Mouse (Mus musculus): ENCODE data around the gene Kirrel. TPM values are rescaled to one million over a fixed set of nuclear protein-coding genes. Genes with fewer than 3 reads are reported as not detected.

Kirrel gene
- 10 to 100 TPM; 14.7 to 23.3 (median 19.8) TPM for total RNA-seq (2022)

- peak; percentile 77 for DNase-seq
Measured at GRCm38 (mm10) chr3:87174096-87174768, at the start of gene Kirrel. Gene Kirrel (minus strand): TSS chr3:87174747.

GRCm38 (mm10) chr3:87223636-87224035 is 49.1 kb upstream of the Kirrel start:
- no peak for DNase-seq

DNA sequence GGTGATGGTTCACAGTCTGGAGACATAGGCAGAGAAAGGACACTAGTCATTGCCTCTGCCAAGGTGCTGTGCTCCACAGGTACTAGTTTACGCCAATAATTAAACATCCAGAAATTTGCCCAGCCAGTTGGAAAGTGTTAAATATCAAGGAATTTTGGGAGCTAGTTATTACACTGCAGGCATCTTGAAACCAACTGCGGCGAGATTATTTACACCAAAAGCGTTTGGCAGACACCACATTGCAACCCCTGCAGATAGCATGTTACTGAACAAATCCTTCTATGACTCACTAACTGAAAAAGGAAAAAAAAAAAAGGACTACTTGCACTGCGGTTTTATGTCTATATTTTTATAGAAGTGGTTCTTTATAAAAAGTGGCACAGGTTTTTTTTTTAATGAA is 47.8 kb upstream of the Kirrel start:
- no peak for DNase-seq

- DNase-seq: no peak
Measured at GRCm38 (mm10) chr3:87215176-87215575, 40.6 kb upstream of the Kirrel start.

GRCm38 (mm10) chr3:87214221-87214864 is 39.8 kb upstream of the Kirrel start:
- DNase-seq: no peak

- DNase-seq: no peak
Measured at GRCm38 (mm10) chr3:87206336-87207075, 32.0 kb upstream of the Kirrel start.

DNA sequence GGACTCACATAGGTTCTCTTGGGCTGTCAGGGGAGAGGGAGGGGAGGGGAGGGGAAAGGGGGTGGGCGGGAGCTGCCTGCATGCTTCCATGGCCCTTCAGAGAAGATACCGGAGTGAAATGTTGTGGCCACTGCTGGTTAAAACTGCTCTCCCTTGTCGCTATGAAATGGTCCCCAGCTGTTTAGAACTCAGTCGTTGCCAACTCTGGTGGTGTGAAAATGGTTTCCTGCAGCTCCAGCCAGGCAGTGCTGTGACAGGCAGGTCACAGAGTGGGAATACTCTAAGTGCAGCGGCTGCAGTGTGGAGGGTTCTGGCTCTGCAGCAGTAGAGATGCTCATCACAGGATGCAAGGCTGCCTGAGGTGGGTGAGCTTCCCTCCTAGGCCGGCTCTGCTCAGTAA is 22.1 kb upstream of the Kirrel start:
- no peak for DNase-seq

GRCm38 (mm10) chr3:87195041-87195440 is 20.5 kb upstream of the Kirrel start:
- DNase-seq: no peak

- DNase-seq: no peak
Measured at GRCm38 (mm10) chr3:87194591-87194990, 20.0 kb upstream of the Kirrel start.

DNA sequence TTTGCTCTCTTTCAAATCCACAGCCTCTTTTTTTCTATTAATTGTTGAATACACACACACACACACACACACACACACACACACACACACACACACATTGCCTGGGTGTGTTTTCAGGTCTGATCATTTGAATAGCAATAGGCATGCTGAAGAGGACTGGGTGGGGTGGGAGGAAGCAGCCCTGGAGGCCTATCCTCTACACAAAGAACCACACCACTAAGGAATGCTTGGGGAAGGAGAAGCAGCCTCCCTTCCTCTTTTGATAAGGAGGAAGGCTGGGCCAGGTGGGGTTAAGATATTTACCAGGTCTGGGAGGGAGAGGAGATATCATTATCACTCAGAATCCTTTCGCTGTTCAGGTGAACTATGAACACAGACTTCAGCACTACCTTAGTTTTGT is 19.2 kb upstream of the Kirrel start:
- DNase-seq: no peak

DNA sequence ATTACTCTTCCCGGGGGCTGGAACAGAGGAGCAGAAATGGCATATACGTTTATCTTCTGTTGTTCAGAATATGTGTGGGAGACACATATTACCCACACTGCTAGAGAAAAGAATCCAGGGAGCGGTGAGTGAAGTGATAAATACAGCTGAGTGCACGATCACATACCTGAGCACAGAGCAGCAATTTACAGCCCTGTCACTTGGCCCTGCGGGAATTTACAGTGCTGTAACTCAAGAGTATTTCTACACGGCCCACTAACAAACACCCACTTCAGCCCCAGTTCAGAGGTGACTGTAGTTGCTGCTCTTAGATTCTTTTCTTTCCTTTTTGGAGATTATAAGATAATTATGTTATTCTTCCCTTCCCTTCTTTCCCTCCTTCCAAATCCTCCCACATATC is 18.8 kb upstream of the Kirrel start:
- DNase-seq: no peak

DNA sequence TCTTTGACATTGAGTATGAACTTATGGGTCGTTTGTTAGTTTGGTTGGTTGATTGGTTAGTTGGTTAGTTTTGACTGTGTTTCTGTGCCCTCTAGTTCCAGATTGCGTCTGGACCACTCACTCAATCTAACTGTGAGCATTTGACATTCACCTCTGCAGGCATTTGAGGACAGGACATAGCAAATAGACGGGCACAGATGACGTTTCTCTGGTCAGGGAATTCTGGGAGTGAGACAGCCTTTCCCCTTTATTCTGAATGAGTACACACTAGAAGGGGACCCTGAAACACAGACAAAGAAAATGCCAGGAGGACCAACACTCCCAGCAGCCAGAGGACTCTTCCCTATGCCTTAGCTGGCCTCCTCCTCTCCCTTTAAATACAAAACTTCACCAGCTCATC is 2.1 kb upstream of the Kirrel start:
- no peak for DNase-seq

- no peak for DNase-seq
Measured at GRCm38 (mm10) chr3:87175438-87175815, 880 bp upstream of the Kirrel start.

DNA sequence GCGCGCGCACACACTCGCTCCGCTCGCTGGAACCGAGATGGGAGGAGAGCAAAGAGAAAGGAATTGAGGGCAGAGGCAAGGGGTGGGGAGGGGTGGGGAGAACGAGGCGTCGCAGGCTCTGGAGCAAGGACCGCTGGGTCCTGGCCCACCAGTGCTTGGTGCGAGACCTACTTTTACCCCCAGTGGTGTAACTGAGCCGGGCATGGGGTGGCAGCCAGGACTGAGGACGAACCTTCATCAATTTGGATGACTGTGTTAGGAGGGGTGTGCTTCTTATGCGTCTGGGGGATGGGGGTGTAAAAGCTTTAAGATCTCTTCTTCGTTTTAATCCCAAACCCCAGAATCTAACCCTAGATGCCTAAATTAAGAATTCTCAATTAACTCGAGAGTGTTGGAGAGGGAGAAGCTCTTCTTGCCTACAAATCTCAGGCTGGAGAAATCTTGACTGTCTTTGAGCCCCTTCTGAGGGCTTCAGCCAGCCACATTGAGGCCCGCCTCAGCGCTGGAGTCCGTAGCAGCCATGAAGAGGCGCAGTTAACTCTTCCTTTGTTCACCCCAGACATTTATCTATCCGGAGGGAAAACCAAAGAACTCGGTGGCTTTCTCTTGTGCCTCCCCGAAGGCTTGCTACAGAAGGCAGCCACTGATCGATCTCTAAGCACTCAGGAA is 356 bp upstream of the Kirrel start:
- DNase-seq: no peak

DNA sequence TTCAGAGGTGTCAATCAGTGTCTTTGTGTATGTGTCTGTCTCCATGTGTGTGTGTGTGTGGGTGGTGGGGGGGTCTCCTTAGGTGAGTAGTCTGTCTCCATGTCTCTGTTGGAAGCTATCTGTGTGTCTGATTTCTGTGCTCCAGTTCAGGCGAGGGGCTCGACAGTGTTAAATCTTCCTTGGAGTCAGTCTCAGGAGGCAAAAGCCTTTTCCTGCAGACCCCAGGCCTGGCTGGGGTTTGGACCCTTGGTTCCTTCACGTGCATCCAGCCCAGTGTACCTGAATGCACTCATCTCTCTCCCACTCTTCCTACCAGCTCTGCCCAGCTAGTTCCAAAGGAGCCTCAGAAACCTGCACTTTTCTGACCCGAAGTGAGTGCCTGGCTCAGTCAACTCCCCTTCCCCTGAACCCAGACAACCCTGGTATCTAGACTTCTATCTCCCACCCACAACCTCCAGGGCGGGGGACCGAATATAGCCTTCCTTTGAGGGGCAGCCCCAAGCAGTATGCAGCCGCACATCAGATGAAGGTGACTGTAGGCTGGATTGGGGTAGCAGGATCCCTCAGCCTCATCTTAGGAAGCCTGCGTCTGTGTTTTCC is 961 bp downstream of the Kirrel start:
- no peak for DNase-seq

- DNase-seq: no peak
Measured at GRCm38 (mm10) chr3:87173103-87173444, 1.5 kb downstream of the Kirrel start.

DNA sequence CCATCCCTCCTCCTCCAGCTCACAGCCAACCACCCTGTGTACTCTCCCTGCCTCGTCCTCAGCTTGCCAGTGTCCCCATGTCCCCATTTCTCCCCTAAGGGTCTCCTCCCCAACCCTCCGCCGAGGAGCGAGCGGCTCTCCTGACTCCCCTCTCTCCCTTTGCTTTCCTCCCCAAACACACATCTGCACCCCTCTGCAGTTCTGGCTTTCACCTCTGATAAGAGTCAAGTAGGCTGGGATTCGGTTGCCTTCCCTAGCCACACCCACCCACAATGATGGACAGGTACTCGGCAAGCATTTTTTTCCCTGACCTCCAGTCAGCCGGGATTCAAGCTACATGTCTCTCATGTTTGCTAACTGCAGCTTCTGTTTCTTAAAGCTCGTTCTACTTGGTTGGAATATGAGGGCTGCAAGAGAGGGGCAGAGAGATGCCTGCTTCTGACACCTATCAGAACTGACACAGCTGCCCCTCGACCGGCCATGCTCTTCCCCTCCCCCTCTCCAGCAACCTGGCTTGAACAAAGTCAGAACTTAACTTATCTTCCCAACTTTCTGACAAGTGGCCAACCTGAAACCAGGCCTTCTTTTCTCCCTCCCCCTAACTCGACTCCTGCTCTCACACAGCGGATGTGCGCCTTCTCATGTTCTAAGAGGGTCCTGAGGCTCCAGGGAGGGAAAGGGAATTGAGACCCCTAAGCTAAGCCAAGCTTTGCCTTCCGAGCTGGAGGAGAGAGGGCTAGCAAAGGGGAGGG is 2.0 kb downstream of the Kirrel start:
- peak; percentile 55 for DNase-seq

GRCm38 (mm10) chr3:87171201-87172100 is 3.1 kb downstream of the Kirrel start:
- no peak for DNase-seq

DNA sequence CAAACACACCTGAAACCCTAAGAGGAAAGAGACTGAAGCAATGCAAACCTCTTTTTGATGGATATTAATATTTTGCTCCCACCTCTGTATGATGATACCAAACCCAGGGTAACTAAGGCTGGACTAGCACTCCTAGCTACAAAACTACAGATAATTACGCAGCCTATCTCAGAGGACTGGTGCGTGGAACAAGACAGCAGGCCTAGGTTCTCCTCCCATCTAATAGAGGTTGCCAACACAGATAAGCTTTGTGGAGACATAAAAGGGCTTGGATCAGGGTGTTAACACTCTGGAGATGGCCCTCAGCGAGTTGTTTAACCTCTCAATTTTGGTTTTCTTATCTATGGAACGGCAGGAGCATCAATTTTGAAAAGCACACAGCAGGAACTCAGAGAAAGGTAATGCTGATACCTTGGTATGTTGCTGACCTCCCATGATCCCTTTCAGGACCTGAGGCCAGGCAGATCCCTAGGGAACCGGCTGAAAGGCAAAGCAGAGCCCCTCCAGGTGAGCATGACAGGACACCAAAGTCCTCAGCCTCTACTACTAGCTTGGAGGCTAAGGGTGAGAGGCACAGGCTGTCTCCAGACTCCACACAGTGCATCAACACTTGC is 5.0 kb downstream of the Kirrel start:
- no peak for DNase-seq

GRCm38 (mm10) chr3:87168756-87169155 is 5.8 kb downstream of the Kirrel start:
- DNase-seq: no peak

GRCm38 (mm10) chr3:87167621-87168020 is 6.9 kb downstream of the Kirrel start:
- no peak for DNase-seq

Data from adrenal gland, adult 8-10 months (tissue).